Mouse (Mus musculus) mouse embryonic stem cell (cell line): Measurements from ENCODE around the gene Pithd1.

ENCODE experiments used
- in situ Hi-C, 2 experiments: fragments of 300-500 bp; cut with MboI; formaldehyde crosslinking; loops; 1 replicate in 1 of 2; 3 replicates in 1 of 2; pipeline ENCODE4 v1.14.3; 2019 to 2020; ENCODE audit warnings: low sequenced_read_pairs in 2 of 2, low pct_unique_long_range_greater_than_20kb in 1 of 2, mixed read lengths in 1 of 2; ENCODE audit not compliant: unreplicated experiment in 1 of 2

Pithd1 gene

GRCm38 (mm10) chr4:135965113-135965512 is 22.0 kb downstream of the Pithd1 start:
- in situ Hi-C loops = no loop called here

GRCm38 (mm10) chr4:135964426-135964825 is 22.6 kb downstream of the Pithd1 start:
- in situ Hi-C loops = no loop called here

- in situ Hi-C loops = no loop called here
Observed at GRCm38 (mm10) chr4:135963457-135964193, 23.4 kb downstream of the Pithd1 start, which contains the start of gene Gale. Gene Gale (plus strand): TSS chr4:135963727.

DNA sequence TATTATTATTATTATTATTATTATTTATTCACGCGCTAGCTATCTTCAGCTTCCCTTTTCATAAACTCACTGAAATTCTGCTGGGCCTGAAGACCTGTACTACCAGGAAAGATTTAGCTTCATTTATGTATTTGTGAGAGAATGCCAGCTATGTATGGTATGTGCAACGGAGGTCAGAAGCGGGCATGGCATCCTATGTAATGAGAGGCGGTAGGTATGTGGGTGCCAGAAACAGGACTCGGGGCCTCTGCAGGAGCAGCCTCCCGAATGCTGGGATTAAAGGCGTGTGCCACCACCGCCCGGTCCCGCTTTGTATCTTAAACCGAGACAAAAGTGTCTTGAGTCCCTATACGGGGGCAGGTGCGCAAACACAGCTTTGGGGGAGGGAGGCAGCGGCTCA is 24.1 kb downstream of the Pithd1 start:
- in situ Hi-C loops = no loop called here

GRCm38 (mm10) chr4:135962198-135962597 is 24.9 kb downstream of the Pithd1 start:
- in situ Hi-C loops = no loop called here

GRCm38 (mm10) chr4:135961709-135962108 is 25.4 kb downstream of the Pithd1 start:
- in situ Hi-C loops = no loop called here

DNA sequence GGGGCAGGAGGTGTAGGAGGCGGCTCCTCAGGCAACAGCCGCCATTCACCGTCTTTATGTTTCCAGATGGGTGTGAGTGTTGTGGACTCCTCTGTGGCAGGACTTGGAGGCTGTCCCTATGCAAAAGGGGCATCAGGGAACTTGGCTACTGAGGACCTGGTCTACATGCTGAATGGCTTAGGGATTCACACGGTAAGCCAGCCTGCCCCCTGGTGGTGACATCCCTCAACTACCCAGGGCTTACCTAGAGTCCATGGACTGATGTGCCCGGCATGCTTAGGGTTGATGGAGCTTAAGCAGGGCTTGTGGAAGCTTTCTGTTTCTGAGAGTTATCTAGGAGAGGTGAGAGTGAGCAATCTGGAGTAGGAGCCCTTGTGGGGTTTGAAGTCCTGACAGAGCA is 26.3 kb downstream of the Pithd1 start:
- in situ Hi-C loops = no loop called here

DNA sequence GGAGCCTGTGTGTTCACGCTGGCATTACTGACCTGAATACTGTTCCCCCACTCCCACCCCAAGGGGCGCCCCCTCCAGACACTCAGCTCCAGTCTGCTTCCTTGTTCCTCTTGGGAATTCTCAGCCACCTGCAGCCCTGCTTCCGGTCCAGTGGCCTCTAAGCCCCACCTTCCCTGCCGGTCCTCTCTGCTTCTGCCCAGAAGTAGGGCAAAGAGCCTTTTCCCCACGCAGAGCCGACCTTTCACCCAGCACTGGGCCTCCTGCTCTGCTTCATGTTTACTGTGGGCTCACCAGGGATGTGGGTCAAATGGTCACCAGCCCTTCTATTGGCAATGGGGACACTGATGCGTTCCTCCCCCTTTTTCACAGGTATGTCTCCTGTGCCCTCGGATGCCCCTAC is 28.7 kb downstream of the Pithd1 start:
- in situ Hi-C loops = no loop called here

DNA sequence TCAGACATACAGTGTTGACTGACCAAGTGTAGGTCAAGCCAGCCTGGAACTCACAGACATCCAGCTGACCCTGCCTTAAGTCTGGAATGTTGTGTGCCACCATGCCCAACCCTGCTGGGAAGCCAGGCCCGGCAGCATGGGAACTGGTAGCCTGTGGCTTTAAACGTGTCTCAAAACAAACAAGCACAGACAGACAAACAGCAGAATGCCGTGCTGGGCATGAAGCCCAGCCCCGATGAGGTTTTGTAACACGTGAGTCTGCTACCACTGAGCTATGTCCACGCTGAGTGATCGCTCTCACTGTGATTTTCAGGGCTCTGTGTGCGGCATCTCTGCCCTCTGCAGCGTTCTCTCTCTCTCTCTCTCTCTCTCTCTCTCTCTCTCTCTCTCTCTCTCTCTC is 31.2 kb downstream of the Pithd1 start:
- in situ Hi-C loops = no loop called here

DNA sequence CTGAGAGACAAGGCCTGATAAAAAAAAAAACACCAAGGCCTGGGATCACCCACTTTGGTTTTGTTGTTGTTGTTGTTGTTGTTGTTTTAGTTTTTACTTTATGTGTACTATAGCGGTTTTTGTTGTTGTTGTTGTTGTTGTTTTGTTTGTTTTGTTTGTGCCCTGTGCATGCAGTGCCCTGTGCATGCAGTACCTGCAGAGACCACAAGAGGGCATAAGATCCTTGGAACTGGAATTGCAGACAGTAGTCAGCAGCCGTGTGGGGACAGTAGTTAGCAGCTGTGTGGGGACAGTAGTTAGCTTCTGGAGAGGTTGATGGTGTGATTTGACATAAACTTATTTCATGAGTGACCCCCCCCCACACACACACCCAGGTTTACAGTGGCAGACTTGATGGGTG is 32.8 kb downstream of the Pithd1 start:
- in situ Hi-C loops = no loop called here

- in situ Hi-C loops = no loop called here
Observed at GRCm38 (mm10) chr4:135953179-135953578, 33.9 kb downstream of the Pithd1 start.

- in situ Hi-C loops = no loop called here
Observed at GRCm38 (mm10) chr4:135951505-135951904, 35.6 kb downstream of the Pithd1 start.

DNA sequence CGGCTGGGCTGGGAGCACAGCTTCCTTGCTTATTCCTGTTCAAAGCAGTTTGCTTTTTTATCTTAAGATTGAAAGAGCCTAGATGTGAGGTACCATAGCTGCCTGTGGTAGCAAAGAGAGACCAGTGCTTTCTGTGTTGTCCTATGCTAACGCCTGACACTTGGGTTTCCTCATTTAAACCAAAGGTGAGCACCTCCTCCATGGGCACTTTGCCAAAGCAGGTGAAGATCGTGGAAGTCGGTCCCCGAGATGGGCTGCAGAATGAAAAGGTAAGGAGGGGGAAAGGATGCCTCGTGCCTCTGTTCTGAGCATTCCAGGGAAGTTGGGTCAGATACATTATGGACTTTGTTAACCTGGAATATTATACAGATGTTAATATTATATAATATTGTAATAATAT is 36.7 kb downstream of the Pithd1 start:
- in situ Hi-C loops = no loop called here

DNA sequence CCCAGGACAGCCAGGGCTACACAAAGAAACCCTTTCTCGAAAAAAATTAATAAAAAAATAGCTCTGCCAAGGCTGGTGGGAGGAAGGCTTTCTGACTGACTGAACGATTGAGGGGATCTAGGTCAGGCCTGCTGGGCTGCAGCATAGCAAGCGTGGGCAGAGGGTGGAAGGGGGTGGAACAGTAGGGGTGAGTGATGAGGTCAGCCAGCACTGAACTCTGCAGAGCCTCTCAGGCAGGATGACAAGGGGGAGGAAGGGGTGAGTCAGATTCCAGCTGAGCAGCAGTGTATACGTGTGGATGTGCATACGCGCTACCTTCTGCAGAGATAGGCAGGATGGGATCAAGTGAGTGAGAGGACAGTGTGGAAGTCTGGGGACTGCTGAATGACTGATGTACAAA is 37.2 kb downstream of the Pithd1 start:
- in situ Hi-C loops = loop anchor here in 1 of 2 experiments (10.0 kb wide), 1 partner anchor 135 kb away; no protein-coding TSS in a partner anchor

- in situ Hi-C loops = loop anchor here in 1 of 2 experiments (10.0 kb wide), 1 partner anchor 135 kb away; no protein-coding TSS in a partner anchor
Observed at GRCm38 (mm10) chr4:135949475-135949874, 37.6 kb downstream of the Pithd1 start.

DNA sequence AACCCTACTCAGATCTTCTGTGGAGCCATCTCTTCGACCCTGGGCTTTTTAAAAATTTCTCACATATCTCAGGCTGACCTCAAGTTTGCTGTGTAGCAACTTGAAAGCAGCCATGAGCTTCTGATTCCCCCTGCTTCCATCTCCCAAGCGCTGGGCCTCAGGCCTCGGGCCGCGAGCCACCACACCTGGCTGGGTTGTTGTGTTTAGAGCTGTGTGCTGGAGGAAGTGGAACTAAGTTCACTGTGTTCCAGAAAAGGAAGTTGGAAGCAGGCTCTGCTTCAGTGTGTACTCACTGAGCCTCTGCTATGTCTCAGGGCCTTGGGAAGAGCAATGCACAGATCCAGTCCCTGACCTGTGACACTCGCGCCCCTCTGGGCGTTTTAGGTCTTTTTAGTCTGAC is 38.9 kb downstream of the Pithd1 start:
- in situ Hi-C loops = loop anchor here in 1 of 2 experiments (10.0 kb wide), 1 partner anchor 133 kb away; no protein-coding TSS in a partner anchor

DNA sequence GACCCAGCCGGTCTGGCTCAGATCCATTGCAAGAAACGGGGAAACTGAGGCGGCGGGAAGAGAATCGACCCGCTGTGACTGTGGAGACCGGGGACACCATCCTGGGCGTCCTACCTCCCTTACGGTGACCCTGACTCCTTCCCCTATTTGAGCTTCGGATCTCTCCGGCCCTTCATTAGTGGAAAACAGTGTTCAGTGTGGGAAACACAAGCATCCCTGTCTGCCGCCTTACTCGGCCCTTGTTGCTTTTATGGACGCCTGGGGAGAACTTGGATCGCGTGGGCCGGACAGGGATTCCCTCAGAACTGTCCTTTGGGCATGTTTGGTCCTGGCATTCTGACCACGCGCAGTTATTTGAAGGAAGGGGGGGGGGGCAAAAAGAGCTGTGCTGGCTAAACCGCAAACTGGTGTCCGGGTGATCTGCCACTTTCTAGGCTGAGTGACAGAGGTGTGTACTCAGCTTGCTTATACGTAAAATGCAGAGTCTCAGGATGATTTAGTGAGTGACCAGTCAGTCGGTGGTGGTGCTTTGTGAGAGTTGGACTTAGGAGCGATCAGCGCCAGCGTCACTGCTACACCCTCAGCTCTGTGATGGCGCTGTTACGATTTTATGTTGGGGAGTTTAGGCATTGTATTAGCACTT is 40.3 kb downstream of the Pithd1 start:
- in situ Hi-C loops = loop anchor here in 1 of 2 experiments (10.0 kb wide), 1 partner anchor 132 kb away; no protein-coding TSS in a partner anchor

- in situ Hi-C loops = loop anchor here in 1 of 2 experiments (10.0 kb wide), 1 partner anchor 131 kb away; no protein-coding TSS in a partner anchor
Observed at GRCm38 (mm10) chr4:135946278-135946658, 40.8 kb downstream of the Pithd1 start, which contains the start of gene Hmgcl. Gene Hmgcl (plus strand): TSS chr4:135946448.

GRCm38 (mm10) chr4:135945706-135946105 is 41.4 kb downstream of the Pithd1 start:
- in situ Hi-C loops = loop anchor here in 1 of 2 experiments (10.0 kb wide), 1 partner anchor 131 kb away; no protein-coding TSS in a partner anchor
